Comparison of ENCODE assay signal across 12 mouse cellular contexts in genomic region chr4:134306963-134307362, GRCm38 (mm10). TPM values are rescaled to one million over a fixed set of nuclear protein-coding genes. Genes with fewer than 3 reads are reported as not detected.
DNase-seq lines count a peak whose midpoint lies in the region; ATAC-seq and TF ChIP-seq lines count a peak whose summit lies in the region.
"Had no signal": no experiment of that assay in that cellular context is flagged by ENCODE, and none has a peak within 500 bp of the region (broad histone marks: within the 10 kb centered on the region; RNA-seq: fewer than 3 reads in every experiment).

No protein-coding gene starts in this region.

- no peaks in the 10 kb centered on the region for H3K9me3 ChIP-seq in embryonic facial prominence, embryonic 12.5 days
- H3K9me3 ChIP-seq in embryonic facial prominence, embryonic 10.5 days = no peaks in the 10 kb centered on the region
- no peaks in the 10 kb centered on the region for H3K9me3 ChIP-seq in heart, embryonic 16.5 days (replicated peaks; ENCODE audit: control insufficient read depth, low read length)
- H3K9me3 ChIP-seq in lung, postnatal 0 days (ENCODE audit: low read length) = no peaks in the 10 kb centered on the region
- no peaks in the 10 kb centered on the region for H3K9me3 ChIP-seq in stomach, embryonic 15.5 days
- H3K9me3 ChIP-seq: hindbrain, embryonic 13.5 days had no signal

- no peak for TF ChIP-seq EP300 in lung, postnatal 0 days (IDR thresholded peaks at IDR 0.05)

- no peak overlapping the region for H3K4me3 ChIP-seq in embryonic facial prominence, embryonic 12.5 days
- no peak overlapping the region for H3K4me3 ChIP-seq in embryonic facial prominence, embryonic 10.5 days
- H3K4me3 ChIP-seq in heart, embryonic 16.5 days (ENCODE audit: low read length) = no peak overlapping the region
- no peak overlapping the region for H3K4me3 ChIP-seq in lung, postnatal 0 days (ENCODE audit: low read depth, low read length)
- no peak overlapping the region for H3K4me3 ChIP-seq in stomach, embryonic 15.5 days (replicated peaks)
- H3K4me3 ChIP-seq: hindbrain, embryonic 13.5 days had no signal

- peaks cover 10% of the 10 kb centered on the region for H3K4me1 ChIP-seq in embryonic facial prominence, embryonic 12.5 days
- peaks cover 12% of the 10 kb centered on the region for H3K4me1 ChIP-seq in embryonic facial prominence, embryonic 10.5 days
- H3K4me1 ChIP-seq in heart, embryonic 16.5 days (ENCODE audit: control insufficient read depth, insufficient read depth, low read length) = peaks cover 25% of the 10 kb centered on the region
- H3K4me1 ChIP-seq in lung, postnatal 0 days (ENCODE audit: insufficient read depth, low read depth, low read length) = peaks cover 4% of the 10 kb centered on the region; the same call in 1 of the 2 replicates
- peaks cover 8% of the 10 kb centered on the region for H3K4me1 ChIP-seq in stomach, embryonic 15.5 days

- no peak overlapping the region for H3K27ac ChIP-seq in embryonic facial prominence, embryonic 12.5 days
- no peak overlapping the region for H3K27ac ChIP-seq in embryonic facial prominence, embryonic 10.5 days (replicated peaks)
- peak overlapping the region; percentile 54 for H3K27ac ChIP-seq in heart, embryonic 16.5 days (ENCODE audit: low read length)
- H3K27ac ChIP-seq in lung, postnatal 0 days (ENCODE audit: low read length) = peak overlapping the region; percentile 39
- peak overlapping the region; percentile 51 for H3K27ac ChIP-seq in stomach, embryonic 15.5 days
- H3K27ac ChIP-seq: hindbrain, embryonic 13.5 days had no signal

- no peak for ATAC-seq in embryonic facial prominence, embryonic 12.5 days (ENCODE audit: insufficient number of reproducible peaks, insufficient read depth, low FRiP score, low TSS enrichment)
- no peak for ATAC-seq in heart, embryonic 16.5 days (replicated peaks; ENCODE audit: extremely low read depth, insufficient read depth, low FRiP score)
- ATAC-seq in lung, postnatal 0 days = peak; percentile 48
- no peak; the same call in 1 of the 2 replicates for ATAC-seq in stomach, embryonic 15.5 days (ENCODE audit: insufficient read depth, low FRiP score, low read depth)

- no peaks in the 10 kb centered on the region for H3K36me3 ChIP-seq in embryonic facial prominence, embryonic 12.5 days
- H3K36me3 ChIP-seq in embryonic facial prominence, embryonic 10.5 days (replicated peaks) = no peaks in the 10 kb centered on the region
- H3K36me3 ChIP-seq in heart, embryonic 16.5 days (ENCODE audit: control insufficient read depth, insufficient read depth) = no peaks in the 10 kb centered on the region
- no peaks in the 10 kb centered on the region for H3K36me3 ChIP-seq in lung, postnatal 0 days (ENCODE audit: insufficient read depth, low read length)
- no peaks in the 10 kb centered on the region for H3K36me3 ChIP-seq in stomach, embryonic 15.5 days
- H3K36me3 ChIP-seq: hindbrain, embryonic 13.5 days had no signal

- H3K4me2 ChIP-seq in embryonic facial prominence, embryonic 12.5 days (replicated peaks) = peak overlapping the region; percentile 32; the same call in 1 of the 2 replicates
- peak overlapping the region; percentile 49 for H3K4me2 ChIP-seq in heart, embryonic 16.5 days (ENCODE audit: low read depth, low read length)
- peak overlapping the region; percentile 36 for H3K4me2 ChIP-seq in lung, postnatal 0 days (replicated peaks; ENCODE audit: low read depth, low read length)
- peak overlapping the region; percentile 37 for H3K4me2 ChIP-seq in stomach, embryonic 15.5 days
- H3K4me2 ChIP-seq: midbrain, embryonic 11.5 days had no signal

- no peaks in the 10 kb centered on the region for H3K27me3 ChIP-seq in embryonic facial prominence, embryonic 12.5 days
- H3K27me3 ChIP-seq in embryonic facial prominence, embryonic 10.5 days (replicated peaks; ENCODE audit: low read depth, poor library complexity, severe bottlenecking) = no peaks in the 10 kb centered on the region
- H3K27me3 ChIP-seq in heart, embryonic 16.5 days (ENCODE audit: control insufficient read depth, insufficient read depth, low read length) = no peaks in the 10 kb centered on the region
- H3K27me3 ChIP-seq in lung, postnatal 0 days (replicated peaks; ENCODE audit: insufficient read depth, low read length) = no peaks in the 10 kb centered on the region
- no peaks in the 10 kb centered on the region for H3K27me3 ChIP-seq in stomach, embryonic 15.5 days (replicated peaks)
- H3K27me3 ChIP-seq: hindbrain, embryonic 13.5 days had no signal

- WGBS in embryonic facial prominence, embryonic 12.5 days = 73% methylated on average over 2 of the region's 2 CpGs
- 72% methylated on average over 2 of the region's 2 CpGs for WGBS in embryonic facial prominence, embryonic 10.5 days
- WGBS in heart, embryonic 16.5 days = 61% methylated on average over 2 of the region's 2 CpGs
- 35% methylated on average over 2 of the region's 2 CpGs for WGBS in lung, postnatal 0 days
- 44% methylated on average over 2 of the region's 2 CpGs for WGBS in stomach, embryonic 15.5 days

- intact Hi-C loops in heart, postnatal 14 days (cut with DNase I) = no loop called here
- intact Hi-C loops in left cerebral cortex, postnatal 10 days (cut with DNase I) = no loop called here

- no peak for TF ChIP-seq CTCF in lung, postnatal 0 days (IDR thresholded peaks at IDR 0.05)

- no peak for DNase-seq in embryonic facial prominence, embryonic 10.5 days (ENCODE audit: low spot score)
- no peak for DNase-seq in heart, postnatal 14 days
- peak; percentile 47 for DNase-seq in lung, postnatal 0 days (ENCODE audit: low spot score)
- no peak for DNase-seq in lung, postnatal 36 days
- no peak for DNase-seq in left cerebral cortex, postnatal 10 days (ENCODE audit: extremely low spot score in 1 of 2, low spot score in 2 of 2)
- DNase-seq: cerebellum, adult 8-10 months had no signal

- no peak overlapping the region for H3K9ac ChIP-seq in embryonic facial prominence, embryonic 12.5 days
- H3K9ac ChIP-seq in heart, embryonic 16.5 days (ENCODE audit: low read length) = no peak overlapping the region; the same call in 1 of the 2 replicates
- H3K9ac ChIP-seq in lung, postnatal 0 days (replicated peaks; ENCODE audit: low read depth) = no peak overlapping the region
- no peak overlapping the region for H3K9ac ChIP-seq in stomach, embryonic 15.5 days

RNA-seq across cellular contexts. Expression of gene Trim63, which starts 8.0 kb away (rescaled TPM):
- polyA plus RNA-seq in embryonic facial prominence, embryonic 12.5 days (2016; fragmentation: Nextera tagmentation; extraction: Ambion mirVana) = 1.2 and 2.6 TPM in 2 replicates
- 0.31 and 0.34 TPM in 2 replicates for polyA plus RNA-seq in embryonic facial prominence, embryonic 10.5 days (2016; fragmentation: Nextera tagmentation; extraction: Ambion mirVana)
- polyA plus RNA-seq in heart, embryonic 16.5 days (2015; fragmentation: Nextera tagmentation; extraction: Ambion mirVana) = 175 and 177 TPM in 2 replicates
- total RNA-seq in heart, postnatal 14 days (2021) = 100 to 1,000 TPM; 193 to 217 TPM
- 0.75 and 1.3 TPM in 2 replicates for polyA plus RNA-seq in lung, postnatal 0 days (2015; fragmentation: Nextera tagmentation; extraction: Ambion mirVana)
- 0.41 and 0.52 TPM in 2 replicates for polyA plus RNA-seq in stomach, embryonic 15.5 days (2015; fragmentation: Nextera tagmentation; extraction: Ambion mirVana)
- under 1 TPM; 0.66 to 0.87 TPM for total RNA-seq in left cerebral cortex, postnatal 10 days (2021)
- polyA plus RNA-seq: midbrain, embryonic 11.5 days had no signal

RNA-seq across cellular contexts. Expression of gene Pdik1l, which starts 19.3 kb away (rescaled TPM):
- 22.6 and 24.8 TPM in 2 replicates for polyA plus RNA-seq in embryonic facial prominence, embryonic 12.5 days (2016; fragmentation: Nextera tagmentation; extraction: Ambion mirVana)
- polyA plus RNA-seq in embryonic facial prominence, embryonic 10.5 days (2016; fragmentation: Nextera tagmentation; extraction: Ambion mirVana) = 19.2 and 24.3 TPM in 2 replicates
- 13.0 and 13.9 TPM in 2 replicates for polyA plus RNA-seq in heart, embryonic 16.5 days (2015; fragmentation: Nextera tagmentation; extraction: Ambion mirVana)
- total RNA-seq in heart, postnatal 14 days (2021) = 1 to 10 TPM; 6.6 to 8.6 TPM
- 9.9 and 10.0 TPM in 2 replicates for polyA plus RNA-seq in lung, postnatal 0 days (2015; fragmentation: Nextera tagmentation; extraction: Ambion mirVana)
- 18.9 and 20.0 TPM in 2 replicates for polyA plus RNA-seq in stomach, embryonic 15.5 days (2015; fragmentation: Nextera tagmentation; extraction: Ambion mirVana)
- 10 to 100 TPM; 26.1 to 26.2 TPM for total RNA-seq in left cerebral cortex, postnatal 10 days (2021)

RNA-seq across cellular contexts. Expression of gene Slc30a2, which starts 36.0 kb away (rescaled TPM):
- polyA plus RNA-seq in embryonic facial prominence, embryonic 12.5 days (2016; fragmentation: Nextera tagmentation; extraction: Ambion mirVana) = 0.05 and 0.20 TPM in 2 replicates
- polyA plus RNA-seq in embryonic facial prominence, embryonic 10.5 days (2016; fragmentation: Nextera tagmentation; extraction: Ambion mirVana) = 0.07 TPM in 1 of 2 replicates, not detected in the other
- 0.21 and 0.42 TPM in 2 replicates for polyA plus RNA-seq in heart, embryonic 16.5 days (2015; fragmentation: Nextera tagmentation; extraction: Ambion mirVana)
- under 1 TPM; 0.68 to 0.96 TPM for total RNA-seq in heart, postnatal 14 days (2021)
- 0.79 and 1.1 TPM in 2 replicates for polyA plus RNA-seq in lung, postnatal 0 days (2015; fragmentation: Nextera tagmentation; extraction: Ambion mirVana)
- polyA plus RNA-seq in stomach, embryonic 15.5 days (2015; fragmentation: Nextera tagmentation; extraction: Ambion mirVana) = 0.75 and 0.86 TPM in 2 replicates
- not detected for total RNA-seq in left cerebral cortex, postnatal 10 days (2021)
- total RNA-seq: left cerebral cortex, postnatal 25 days had no signal
- polyA plus RNA-seq: hindbrain, embryonic 13.5 days; midbrain, embryonic 11.5 days had no signal

RNA-seq across cellular contexts. Expression of gene Grrp1, which starts 53.1 kb away (rescaled TPM):
- 6.3 and 6.4 TPM in 2 replicates for polyA plus RNA-seq in embryonic facial prominence, embryonic 12.5 days (2016; fragmentation: Nextera tagmentation; extraction: Ambion mirVana)
- 7.4 and 7.9 TPM in 2 replicates for polyA plus RNA-seq in embryonic facial prominence, embryonic 10.5 days (2016; fragmentation: Nextera tagmentation; extraction: Ambion mirVana)
- polyA plus RNA-seq in heart, embryonic 16.5 days (2015; fragmentation: Nextera tagmentation; extraction: Ambion mirVana) = 5.8 and 6.3 TPM in 2 replicates
- 10 to 100 TPM in 1 of 2 experiments, 1 to 10 TPM in 1; 8.6 to 13.8 TPM for total RNA-seq in heart, postnatal 14 days (2021)
- polyA plus RNA-seq in lung, postnatal 0 days (2015; fragmentation: Nextera tagmentation; extraction: Ambion mirVana) = 23.6 and 24.5 TPM in 2 replicates
- 4.2 and 5.2 TPM in 2 replicates for polyA plus RNA-seq in stomach, embryonic 15.5 days (2015; fragmentation: Nextera tagmentation; extraction: Ambion mirVana)
- 1 to 10 TPM; 3.3 to 3.7 TPM for total RNA-seq in left cerebral cortex, postnatal 10 days (2021)

Comparison
In these comparisons a context has a peak if more than half of its experiments do, and no peak if none do; other contexts are left out.
1. H3K27ac ChIP-seq: peak in heart, embryonic 16.5 days (single experiment), lung, postnatal 0 days (single experiment) and stomach, embryonic 15.5 days (single experiment); none in embryonic facial prominence, embryonic 12.5 days (single experiment) and embryonic facial prominence, embryonic 10.5 days (single experiment).
2. RNA of gene Trim63, which starts 8.0 kb away (polyA plus RNA-seq): 175 to 177 TPM in heart, embryonic 16.5 days; 1.2 to 2.6 TPM in embryonic facial prominence, embryonic 12.5 days, 0.75 to 1.3 TPM in lung, postnatal 0 days, 0.41 to 0.52 TPM in stomach, embryonic 15.5 days and 0.31 to 0.34 TPM in embryonic facial prominence, embryonic 10.5 days; every median in the first group is over 10 times any median in the second.
3. Peak in every context shown above with its lines, with median percentiles within 50 percentile points of each other: H3K4me2 ChIP-seq.